Mouse (Mus musculus): Measurements from ENCODE around the gene Ric8b.

Gene Ric8b

DNA sequence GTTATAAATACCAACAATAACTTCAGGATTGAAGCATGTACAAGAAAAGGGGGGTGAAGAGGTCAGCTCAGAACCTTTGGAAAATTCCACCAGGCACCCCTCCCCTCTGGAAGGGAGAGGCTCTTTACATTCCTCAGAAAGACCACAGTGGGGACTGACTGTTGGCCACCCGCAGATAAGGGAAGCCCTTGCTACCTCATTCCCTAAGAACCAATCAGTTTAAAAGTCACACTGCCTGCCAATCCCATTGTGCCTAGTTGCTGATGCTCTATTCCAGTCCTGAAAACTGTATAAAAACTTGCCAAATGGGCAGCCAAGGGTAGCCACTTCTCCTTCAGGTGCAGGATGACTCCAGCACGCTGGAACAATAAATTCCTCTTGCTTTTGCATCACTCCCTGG is 137.5 kb downstream of the Ric8b start:
- DNase-seq (ENCODE audit: low read depth), result no peak
